Mouse (Mus musculus) ES-E14 (cell line): Measurements from ENCODE around the gene Igfbp7. TPM values are rescaled to one million over a fixed set of nuclear protein-coding genes. Genes with fewer than 3 reads are reported as not detected.

ENCODE experiments used
- DNase-seq: peaks from one replicate; pipeline ENCODE4 v3.0.0-alpha.2; 2013; ENCODE audit warnings: low read depth, low spot score
- H3K27ac ChIP-seq: 2 replicates; pipeline ENCODE4 v1.5.1; 2012; ENCODE audit warnings: low read depth, mild to moderate bottlenecking, low read length, moderate library complexity, mixed read lengths; ENCODE audit not compliant: poor library complexity, insufficient read depth, severe bottlenecking
- H3K36me3 ChIP-seq: 2 replicates; pipeline ENCODE4 v1.6.1; 2012; ENCODE audit warnings: mild to moderate bottlenecking, low read length, moderate library complexity, mixed read lengths; ENCODE audit not compliant: control insufficient read depth, poor library complexity, insufficient read depth, severe bottlenecking
- H3K4me1 ChIP-seq, 2 experiments: fragments of 150-350 bp in 1 of 2; sonication (generic) in 1 of 2; 2 replicates each; pipeline ENCODE4 v1.6.1; 2012; ENCODE audit warnings: low read length in 2 of 2, mild to moderate bottlenecking in 1 of 2, mixed read lengths in 1 of 2; ENCODE audit not compliant: control insufficient read depth in 2 of 2, insufficient read depth in 2 of 2, poor library complexity in 1 of 2
- H3K4me3 ChIP-seq, 2 experiments: fragments of 150-350 bp in 1 of 2; sonication (generic) in 1 of 2; 2 replicates each; pipeline ENCODE4 v1.5.1; 2012; ENCODE audit warnings: low read length in 2 of 2, low read depth in 1 of 2, mild to moderate bottlenecking in 1 of 2, mixed read lengths in 1 of 2; ENCODE audit not compliant: insufficient read depth in 1 of 2, poor library complexity in 1 of 2, severe bottlenecking in 1 of 2
- H3K9ac ChIP-seq: 2 replicates; pipeline ENCODE4 v1.6.1; 2012; ENCODE audit warnings: low read depth, mild to moderate bottlenecking, low read length, mixed read lengths; ENCODE audit not compliant: poor library complexity, insufficient read depth, severe bottlenecking
- H3K9me3 ChIP-seq: fragments of 150-350 bp; sonication (generic); 2 replicates; pipeline ENCODE4 v1.6.1; 2012; ENCODE audit warnings: low read depth, mild to moderate bottlenecking, low read length; ENCODE audit not compliant: control insufficient read depth, insufficient read depth
- CHD2 ChIP-seq: IDR thresholded peaks from 2 replicates; pipeline ENCODE4 v1.6.1; 2014; ENCODE audit warnings: mild to moderate bottlenecking, low read depth, low read length, inconsistent platforms
- HCFC1 ChIP-seq: IDR thresholded peaks from 2 replicates; pipeline ENCODE4 v1.6.1; 2012; ENCODE audit warnings: low read length, inconsistent platforms, borderline replicate concordance; ENCODE audit not compliant: insufficient read depth
- MAFK ChIP-seq: IDR thresholded peaks from 2 replicates; pipeline ENCODE4 v1.6.1; 2014; ENCODE audit warnings: mild to moderate bottlenecking, low read depth, low read length, inconsistent platforms; ENCODE audit not compliant: insufficient read depth
- ZC3H11A ChIP-seq: IDR thresholded peaks from 2 replicates; pipeline ENCODE4 v1.6.1; 2012; ENCODE audit warnings: low read depth, mild to moderate bottlenecking, inconsistent platforms, low read length, borderline replicate concordance
- ZNF384 ChIP-seq: IDR thresholded peaks from 2 replicates; pipeline ENCODE4 v1.6.1; 2012; ENCODE audit warnings: low read depth, low read length, inconsistent platforms
- in situ Hi-C, 2 experiments: fragments of 600-800 bp; cut with MboI; formaldehyde crosslinking; loops; one replicate each; pipeline ENCODE4 v1.15.1; 2025; ENCODE audit warnings: low sequenced_read_pairs in 2 of 2, inconsistent platforms in 1 of 2; ENCODE audit not compliant: unreplicated experiment in 2 of 2
- total RNA-seq: library from RNA; depleted of rRNA; stranded (reverse); fragments of 300-350 nt; gene quantifications from 2 replicates; pipeline ENCODE4 v1.2.3, GENCODE M21; 2012

Gene Igfbp7
- total RNA-seq, 1 experiment: 65.2 TPM

DNA sequence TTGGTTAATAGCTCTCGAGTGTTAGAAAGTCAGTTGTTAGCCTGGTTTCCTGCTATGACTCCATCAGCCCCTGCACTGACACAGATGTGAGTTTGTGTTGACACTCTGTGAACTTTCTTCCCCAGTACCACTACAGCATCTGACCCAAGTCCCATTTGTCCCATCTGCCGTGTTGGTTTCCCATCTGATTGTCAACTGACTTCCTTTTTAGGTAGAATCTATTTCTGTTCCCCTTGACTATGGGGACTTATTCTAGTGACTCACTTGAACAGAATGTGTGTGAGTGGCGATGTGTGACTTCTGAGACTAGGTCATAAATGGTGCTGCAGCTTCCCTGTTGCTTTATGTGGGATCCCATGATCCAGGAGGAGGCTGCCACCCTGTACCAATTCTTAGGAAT, 32.9 kb downstream of the Igfbp7 start:
- in situ Hi-C loops: no loop called here
- TF ChIP-seq ZNF384 (no peak), CHD2 (no peak), HCFC1 (no peak), MAFK (no peak), ZC3H11A (no peak)
- Histone ChIP-seq H3K27ac (no peak overlapping the region), H3K4me1 (peaks cover 0 to 5% of the 10 kb centered on the region in 2 experiments; a peak in 2 of 4 replicates), H3K4me3 (no peak overlapping the region), H3K36me3 (no peaks in the 10 kb centered on the region), H3K9me3 (no peaks in the 10 kb centered on the region), H3K9ac (no peak overlapping the region)
- DNase-seq: no peak

GRCm38 (mm10) chr5:77372778-77373177, 35.1 kb downstream of the Igfbp7 start:
- no peaks in the 10 kb centered on the region for H3K9me3 ChIP-seq
- TF ChIP-seq CHD2 (no peak), ZC3H11A (no peak), ZNF384 (no peak), HCFC1 (no peak), MAFK (no peak)
- no peak overlapping the region for H3K4me3 ChIP-seq
- H3K36me3 ChIP-seq: no peaks in the 10 kb centered on the region
- in situ Hi-C loops: no loop called here
- no peak overlapping the region for H3K9ac ChIP-seq
- no peak overlapping the region for H3K27ac ChIP-seq
- peak; percentile 66 for DNase-seq
- H3K4me1 ChIP-seq: peaks cover 4 to 16% of the 10 kb centered on the region in 2 experiments

DNA sequence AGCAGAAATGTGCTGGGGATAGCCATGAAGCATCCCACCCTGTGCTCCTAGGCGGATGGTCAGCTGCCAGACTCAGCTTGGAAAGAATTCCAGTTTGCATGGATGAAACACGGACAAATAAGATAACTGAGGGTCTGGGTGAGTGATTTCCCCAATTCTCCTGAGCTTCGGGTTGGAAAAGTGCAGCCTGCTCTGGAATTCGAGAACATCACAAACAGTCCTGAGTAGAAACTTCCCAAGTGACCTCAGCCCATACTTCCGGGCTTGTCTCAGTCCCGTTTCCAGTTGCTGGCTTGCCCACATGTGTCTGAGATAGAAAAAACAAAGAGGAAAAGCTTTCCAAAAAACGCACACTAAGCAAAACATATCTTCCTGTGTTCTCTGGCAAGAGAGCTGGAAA, 35.6 kb downstream of the Igfbp7 start:
- no peak overlapping the region for H3K4me3 ChIP-seq
- DNase-seq: no peak
- H3K36me3 ChIP-seq: no peaks in the 10 kb centered on the region
- no peaks in the 10 kb centered on the region for H3K9me3 ChIP-seq
- TF ChIP-seq ZC3H11A (no peak), MAFK (peak; percentile 47; the same call in 1 of the 2 replicates)
- H3K27ac ChIP-seq: no peak overlapping the region
- in situ Hi-C loops: no loop called here
- peaks cover 4 to 21% of the 10 kb centered on the region in 2 experiments for H3K4me1 ChIP-seq
- no peak overlapping the region for H3K9ac ChIP-seq

DNA sequence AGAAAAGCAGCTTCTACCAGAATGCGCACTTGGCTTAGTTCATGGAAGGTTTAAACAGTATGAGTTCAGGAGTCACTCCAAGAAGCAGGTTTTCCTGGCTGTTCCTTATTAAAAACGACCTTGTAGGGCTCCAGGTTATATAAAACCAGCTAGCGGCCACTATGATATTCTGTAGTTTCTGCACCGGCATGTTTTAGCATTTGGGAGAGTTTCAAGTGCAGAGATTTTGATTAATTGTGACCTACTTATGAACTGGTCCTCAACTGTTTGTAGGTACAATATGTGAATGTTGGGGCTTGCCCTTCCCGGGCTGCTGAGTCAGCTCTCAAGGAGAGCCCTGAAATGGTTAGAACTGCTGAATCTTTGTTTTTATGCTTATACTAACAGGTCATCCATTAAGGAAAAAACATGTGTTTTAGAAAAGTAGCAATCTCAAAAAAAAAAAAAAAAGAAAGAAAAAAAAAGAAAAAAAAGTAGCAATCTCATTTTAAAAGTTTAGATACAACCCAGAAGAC, 37.4 kb downstream of the Igfbp7 start:
- H3K36me3 ChIP-seq: no peaks in the 10 kb centered on the region
- no peak overlapping the region for H3K9ac ChIP-seq
- H3K4me1 ChIP-seq: peaks cover 4 to 21% of the 10 kb centered on the region in 2 experiments
- in situ Hi-C loops: no loop called here
- H3K4me3 ChIP-seq: no peak overlapping the region
- no peak overlapping the region for H3K27ac ChIP-seq
- no peak for DNase-seq
- no peaks in the 10 kb centered on the region for H3K9me3 ChIP-seq
- no peak for TF ChIP-seq CHD2
- 0 out of 2 replicates have a peak, but pooled peaks have one; percentile 30 for TF ChIP-seq MAFK

DNA sequence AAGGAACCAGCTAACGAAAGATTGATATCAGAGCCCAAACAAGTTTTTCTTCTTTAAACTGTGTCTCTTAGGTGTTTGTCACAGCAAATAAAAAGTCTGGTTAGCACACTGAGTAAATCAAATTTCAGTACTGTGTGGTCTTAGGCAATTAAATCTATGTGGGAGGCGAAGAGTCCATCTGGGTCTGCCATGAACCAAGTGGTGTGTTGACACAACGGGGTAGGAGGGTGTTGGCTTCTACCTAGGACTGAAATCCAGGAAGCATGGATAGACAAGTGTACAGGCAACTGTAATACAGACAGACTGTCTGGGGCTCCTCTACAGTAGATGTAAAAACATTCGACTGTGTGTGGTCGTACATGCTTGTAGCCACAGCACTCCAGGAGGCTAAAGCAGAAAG, 38.4 kb downstream of the Igfbp7 start:
- Histone ChIP-seq H3K27ac (no peak overlapping the region), H3K4me1 (peaks cover 4 to 25% of the 10 kb centered on the region in 2 experiments), H3K9me3 (no peaks in the 10 kb centered on the region), H3K9ac (no peak overlapping the region), H3K36me3 (no peaks in the 10 kb centered on the region), H3K4me3 (no peak overlapping the region)
- TF ChIP-seq ZNF384 (no peak), CHD2 (no peak), MAFK (no peak), ZC3H11A (no peak), HCFC1 (no peak)
- DNase-seq: no peak
- in situ Hi-C loops: no loop called here
